Mouse (Mus musculus) CH12.LX (cell line): ENCODE measurements around the gene Ptges. TPM values are rescaled to one million over a fixed set of nuclear protein-coding genes. Genes with fewer than 3 reads are reported as not detected.
"Not testable (repeated sequence)": the region's sequence is repeated elsewhere in the genome, so short reads cannot be mapped to it uniquely, and the experiment has no call there.

ENCODE experiments used
- DNase-seq: peaks from one replicate; pipeline ENCODE4 v3.0.0-alpha.2; 2013; ENCODE audit errors: extremely low read depth
- H3K27ac ChIP-seq: 2 replicates; pipeline ENCODE4 v1.5.1; 2012; ENCODE audit warnings: low read depth, mild to moderate bottlenecking, control low read depth, moderate library complexity; ENCODE audit not compliant: insufficient read depth
- H3K27me3 ChIP-seq: replicated peaks from 2 replicates; pipeline ENCODE3; 2012; ENCODE audit warnings: inconsistent platforms
- H3K36me3 ChIP-seq, 2 experiments: replicated peaks in 1 of 2; 2 replicates each; pipeline versions ENCODE3 to v1.6.1; 2012; ENCODE audit warnings: inconsistent platforms in 1 of 2, low read length in 1 of 2, mild to moderate bottlenecking in 1 of 2, mixed read lengths in 1 of 2, moderate library complexity in 1 of 2; ENCODE audit not compliant: control insufficient read depth in 1 of 2, insufficient read depth in 1 of 2
- H3K4me1 ChIP-seq, 2 experiments: 2 replicates each; pipeline ENCODE4 v1.6.1; 2012; ENCODE audit warnings: inconsistent platforms in 1 of 2, moderate library complexity in 1 of 2; ENCODE audit not compliant: insufficient read depth in 2 of 2, control insufficient read depth in 1 of 2
- H3K4me2 ChIP-seq: 2 replicates; pipeline ENCODE4 v1.6.1; 2012; ENCODE audit warnings: low read depth, mild to moderate bottlenecking, control low read depth; ENCODE audit not compliant: poor library complexity, insufficient read depth, severe bottlenecking
- H3K4me3 ChIP-seq, 3 experiments: fragments of 150-350 bp in 1 of 3; sonication (generic) in 1 of 3; replicated peaks in 1 of 3; 2 replicates each; pipeline versions ENCODE3 to v1.5.1; 2011 to 2012; ENCODE audit warnings: low read depth in 2 of 3, low read length in 2 of 3, mild to moderate bottlenecking in 2 of 3, moderate library complexity in 2 of 3, control low read depth in 1 of 3, improper control_type of control experiment in 1 of 3, inconsistent platforms in 1 of 3, mixed read lengths in 1 of 3; ENCODE audit not compliant: poor library complexity in 1 of 3
- H3K79me2 ChIP-seq: replicated peaks from 2 replicates; pipeline ENCODE4 v1.6.1; 2012; ENCODE audit warnings: mild to moderate bottlenecking, moderate library complexity; ENCODE audit not compliant: control insufficient read depth, poor library complexity, insufficient read depth, severe bottlenecking; ENCODE audit errors: extremely low read depth
- H3K9ac ChIP-seq: 2 replicates; pipeline ENCODE4 v1.6.1; 2012; ENCODE audit warnings: low read depth, mild to moderate bottlenecking, control low read depth, moderate library complexity; ENCODE audit not compliant: insufficient read depth
- H3K9me3 ChIP-seq: replicated peaks from 2 replicates; pipeline ENCODE3; 2012; ENCODE audit warnings: low read length, inconsistent platforms, mixed read lengths
- BHLHE40 ChIP-seq: IDR thresholded peaks from 2 replicates; pipeline ENCODE4 v1.6.1; 2011; ENCODE audit warnings: mild to moderate bottlenecking, low read depth, low read length, improper control_type of control experiment
- CHD1 ChIP-seq: IDR thresholded peaks from 2 replicates; pipeline ENCODE4 v1.6.1; 2012; ENCODE audit warnings: low read depth, low read length, improper control_type of control experiment, inconsistent platforms
- CTCF ChIP-seq, 2 experiments: IDR thresholded peaks in 1 of 2; conservative IDR thresholded peaks in 1 of 2; 2 replicates each; pipeline ENCODE4 v1.5.1; 2011 to 2012; ENCODE audit warnings: low read depth in 2 of 2, low read length in 2 of 2, improper control_type of control experiment in 1 of 2, inconsistent platforms in 1 of 2, mild to moderate bottlenecking in 1 of 2, moderate library complexity in 1 of 2
- E2F4 ChIP-seq: IDR thresholded peaks from 2 replicates; pipeline ENCODE4 v1.6.1; 2011; ENCODE audit warnings: low read depth, low read length, improper control_type of control experiment; ENCODE audit not compliant: insufficient replicate concordance
- ELF1 ChIP-seq: IDR thresholded peaks from 2 replicates; pipeline ENCODE4 v1.6.1; 2014; ENCODE audit warnings: low read depth, mild to moderate bottlenecking, inconsistent platforms, low read length, improper control_type of control experiment
- IRF4 ChIP-seq: IDR thresholded peaks from 2 replicates; pipeline ENCODE4 v1.6.1; 2014; ENCODE audit warnings: low read depth, mild to moderate bottlenecking, inconsistent platforms, low read length, improper control_type of control experiment
- JUND ChIP-seq: conservative IDR thresholded peaks from 2 replicates; pipeline ENCODE4 v1.6.1; 2011; ENCODE audit warnings: low read depth, low read length, improper control_type of control experiment
- KAT2A ChIP-seq: IDR thresholded peaks from 2 replicates; pipeline ENCODE4 v1.6.1; 2012; ENCODE audit warnings: low read length, improper control_type of control experiment, inconsistent platforms; ENCODE audit not compliant: insufficient replicate concordance
- MAFK ChIP-seq: IDR thresholded peaks from 2 replicates; pipeline ENCODE4 v1.6.1; 2011; ENCODE audit warnings: low read length, improper control_type of control experiment; ENCODE audit not compliant: insufficient replicate concordance
- MAZ ChIP-seq: IDR thresholded peaks from 2 replicates; pipeline ENCODE4 v1.6.1; 2012; ENCODE audit warnings: low read depth, mild to moderate bottlenecking, inconsistent platforms, low read length, improper control_type of control experiment, moderate library complexity
- MEF2A ChIP-seq: IDR thresholded peaks from 2 replicates; pipeline ENCODE4 v1.6.1; 2014; ENCODE audit warnings: low read depth, mild to moderate bottlenecking, inconsistent platforms, low read length, improper control_type of control experiment, borderline replicate concordance
- MXI1 ChIP-seq: IDR thresholded peaks from 2 replicates; pipeline ENCODE4 v1.6.1; 2011; ENCODE audit warnings: mild to moderate bottlenecking, low read depth, low read length, improper control_type of control experiment
- NRF1 ChIP-seq: IDR thresholded peaks from 2 replicates; pipeline ENCODE4 v1.6.1; 2014; ENCODE audit warnings: low read depth, mild to moderate bottlenecking, inconsistent platforms, low read length, improper control_type of control experiment, moderate library complexity
- PAX5 ChIP-seq: IDR thresholded peaks from 2 replicates; pipeline ENCODE4 v1.6.1; 2012; ENCODE audit warnings: low read length, inconsistent platforms, mixed read lengths
- RAD21 ChIP-seq: IDR thresholded peaks from 2 replicates; pipeline ENCODE4 v1.6.1; 2011; ENCODE audit warnings: low read depth, mild to moderate bottlenecking, low read length, improper control_type of control experiment, moderate library complexity
- RCOR1 ChIP-seq: conservative IDR thresholded peaks from 2 replicates; pipeline ENCODE4 v1.6.1; 2012; ENCODE audit warnings: low read depth, mild to moderate bottlenecking, inconsistent platforms, low read length, improper control_type of control experiment
- SMC3 ChIP-seq: IDR thresholded peaks from 2 replicates; pipeline ENCODE4 v1.6.1; 2011; ENCODE audit warnings: low read depth, low read length, improper control_type of control experiment
- TCF12 ChIP-seq: IDR thresholded peaks from 2 replicates; pipeline ENCODE4 v1.6.1; 2014; ENCODE audit warnings: low read depth, mild to moderate bottlenecking, inconsistent platforms, low read length, improper control_type of control experiment
- ZMIZ1 ChIP-seq: IDR thresholded peaks from 2 replicates; pipeline ENCODE4 v1.6.1; 2012; ENCODE audit warnings: low read depth, mild to moderate bottlenecking, inconsistent platforms, low read length, improper control_type of control experiment
- ZNF384 ChIP-seq: IDR thresholded peaks from 2 replicates; pipeline ENCODE4 v1.6.1; 2012; ENCODE audit warnings: low read depth, low read length, improper control_type of control experiment, inconsistent platforms
- dilution Hi-C: fragments of 300-500 bp; cut with MboI; formaldehyde crosslinking; loops from 2 replicates; pipeline ENCODE4 v1.14.3; 2020; ENCODE audit warnings: low sequenced_read_pairs; ENCODE audit not compliant: extremely low pct_unique_long_range_greater_than_20kb, extremely low pct_ligation_motif_present
- in situ Hi-C: fragments of 300-500 bp; cut with MboI; formaldehyde crosslinking; loops from 3 replicates; pipeline ENCODE4 v1.14.3; 2019; ENCODE audit warnings: low sequenced_read_pairs, low pct_ligation_motif_present, low pct_unique_long_range_greater_than_20kb, mixed read lengths
- polyA plus RNA-seq: library from polyadenylated mRNA; unstranded; fragments of >175 nt; gene quantifications from 2 replicates; pipeline ENCODE4 v1.2.1, GENCODE M21; 2012; ENCODE audit warnings: low read depth; ENCODE audit not compliant: insufficient read length
- total RNA-seq, 2 experiments: library from RNA; depleted of rRNA; stranded (reverse); fragments of 300-350 nt in 1 of 2; fragments of >200 nt in 1 of 2; gene quantifications; 2 replicates each; pipeline ENCODE4 v1.2.3; 2012 to 2014

Gene Ptges
- total and polyA plus RNA-seq, 3 experiments = 0.04 to 0.09 TPM; not detected in 1

DNA sequence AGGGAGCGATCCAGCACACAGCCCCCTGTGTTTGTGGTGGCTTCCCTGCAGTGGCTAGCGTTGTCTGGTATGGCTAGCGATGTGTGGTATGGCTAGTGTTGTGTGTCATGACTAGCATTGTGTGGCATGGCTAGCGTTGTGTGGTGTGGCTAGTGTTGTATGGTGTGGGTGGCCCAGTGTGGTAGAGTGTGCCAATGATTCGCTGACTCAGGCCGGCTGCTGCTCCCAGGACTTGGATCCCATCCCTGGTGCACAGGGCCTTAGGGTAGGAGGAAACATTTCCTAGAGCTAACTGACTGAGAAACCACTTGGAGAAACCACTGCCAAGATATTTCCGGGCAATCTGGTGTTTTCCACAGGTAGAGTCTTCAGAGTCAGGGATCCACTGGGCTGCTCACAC is 12.0 kb downstream of the Ptges start:
- no peaks in the 10 kb centered on the region for H3K27me3 ChIP-seq
- H3K4me3 ChIP-seq = no peak overlapping the region
- peaks cover 3 to 19% of the 10 kb centered on the region in 2 experiments; a peak in 3 of 4 replicates for H3K4me1 ChIP-seq
- H3K9ac ChIP-seq = no peak overlapping the region
- no peaks in the 10 kb centered on the region for H3K79me2 ChIP-seq
- in situ Hi-C loops (no loop called here), dilution Hi-C loops (no loop called here)
- no peak overlapping the region for H3K27ac ChIP-seq
- H3K9me3 ChIP-seq = no peaks in the 10 kb centered on the region
- TF ChIP-seq MAZ (no peak), SMC3 (no peak), ZMIZ1 (no peak), NRF1 (no peak), PAX5 (no peak), RAD21 (no peak), JUND (no peak)
- DNase-seq = no peak
- no peaks in the 10 kb centered on the region for H3K36me3 ChIP-seq
- H3K4me2 ChIP-seq = no peak overlapping the region

DNA sequence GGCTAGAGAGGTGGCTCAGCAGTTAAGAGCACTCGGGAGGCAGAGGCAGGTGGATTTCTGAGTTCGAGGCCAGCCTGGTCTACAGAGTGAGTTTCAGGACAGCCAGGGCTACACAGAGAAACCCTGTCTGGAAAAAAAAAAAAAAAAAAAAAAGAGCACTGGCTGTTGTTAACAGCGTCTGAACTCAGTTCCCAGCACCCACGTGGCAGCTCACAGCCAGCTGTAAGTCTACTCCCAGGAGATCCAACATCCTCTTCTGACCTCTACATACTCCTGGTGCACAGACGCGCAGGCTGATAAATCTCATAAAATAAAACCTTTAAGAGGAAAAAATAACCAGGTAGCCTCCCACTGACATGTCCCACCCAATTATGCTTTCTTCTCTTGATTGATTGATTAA is 13.7 kb downstream of the Ptges start:
- peaks cover 3 to 19% of the 10 kb centered on the region in 2 experiments; a peak in 3 of 4 replicates for H3K4me1 ChIP-seq
- in situ Hi-C loops, H3K4me2 ChIP-seq, H3K4me3 ChIP-seq, DNase-seq, H3K27ac ChIP-seq, H3K9me3 ChIP-seq, H3K9ac ChIP-seq, H3K79me2 ChIP-seq, dilution Hi-C loops, H3K27me3 ChIP-seq, H3K36me3 ChIP-seq: not testable (repeated sequence)
- TF ChIP-seq ZNF384 = peak; percentile 73

DNA sequence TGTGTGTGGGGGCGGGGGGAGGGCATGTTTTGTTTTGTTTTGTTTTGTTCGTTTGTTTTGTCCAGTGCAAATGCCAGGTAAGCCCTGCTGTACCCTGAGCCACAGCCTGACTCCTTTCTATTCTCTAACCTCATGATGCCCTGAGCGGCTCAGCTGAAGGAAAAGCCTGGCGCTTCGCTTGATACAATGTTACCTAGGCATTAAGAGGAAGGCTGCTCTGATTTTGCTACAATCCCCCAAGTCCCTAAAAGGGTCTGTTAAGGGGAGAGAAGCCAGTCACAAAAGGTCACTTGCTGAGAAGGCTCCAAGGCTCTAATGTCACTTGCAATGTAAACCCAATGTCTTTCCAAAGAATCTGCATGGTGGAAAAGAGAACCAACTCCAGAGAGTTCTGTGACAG is 14.3 kb downstream of the Ptges start:
- TF ChIP-seq MEF2A (no peak), CTCF (conservative IDR thresholded peaks at IDR 0.05 in 1 of 2, IDR thresholded peaks at IDR 0.05 in 1 of 2; ENCODE audit: low read depth in 2 of 2, low read length in 2 of 2) (no peak), IRF4 (no peak), MAFK (no peak), BHLHE40 (no peak), ZMIZ1 (no peak), SMC3 (no peak), E2F4 (no peak), JUND (no peak), ZNF384 (no peak), KAT2A (no peak), CHD1 (no peak), MXI1 (no peak), TCF12 (no peak), ELF1 (no peak), RCOR1 (no peak)
- in situ Hi-C loops = no loop called here
- Histone ChIP-seq H3K36me3 (no peaks in the 10 kb centered on the region), H3K27ac (no peak overlapping the region), H3K79me2 (no peaks in the 10 kb centered on the region), H3K4me2 (no peak overlapping the region), H3K4me1 (peaks cover 3 to 19% of the 10 kb centered on the region in 2 experiments; a peak in 3 of 4 replicates), H3K9ac (no peak overlapping the region), H3K9me3 (no peaks in the 10 kb centered on the region), H3K27me3 (no peaks in the 10 kb centered on the region), H3K4me3 (no peak overlapping the region)
- dilution Hi-C loops = no loop called here
- DNase-seq = no peak
